Comparison of ENCODE assay signal across 8 mouse cellular contexts in genomic region chr2:37430593-37431464, GRCm38 (mm10). TPM values are rescaled to one million over a fixed set of nuclear protein-coding genes. Genes with fewer than 3 reads are reported as not detected.
DNase-seq lines count a peak whose midpoint lies in the region; ATAC-seq and TF ChIP-seq lines count a peak whose summit lies in the region.

No protein-coding gene starts in this region.

- H3K27me3 ChIP-seq in heart, embryonic 13.5 days (replicated peaks), result no peaks in the 10 kb centered on the region
- no peaks in the 10 kb centered on the region for H3K27me3 ChIP-seq in liver, embryonic 11.5 days (replicated peaks; ENCODE audit: control insufficient read depth, insufficient read depth, low read length)
- no peaks in the 10 kb centered on the region for H3K27me3 ChIP-seq in myocyte (ENCODE audit: control insufficient read depth, insufficient read depth, insufficient read length)

- peak; percentile 56 for TF ChIP-seq POLR2A in myocyte (IDR thresholded peaks at IDR 0.05; ENCODE audit: insufficient read length, low read depth)

- H3K79me2 ChIP-seq in myocyte (ENCODE audit: control insufficient read depth, insufficient read depth), result peaks cover 21% of the 10 kb centered on the region

- peaks cover 30% of the 10 kb centered on the region for H3K36me3 ChIP-seq in heart, embryonic 13.5 days
- no peaks in the 10 kb centered on the region; the same call in 1 of the 2 replicates for H3K36me3 ChIP-seq in liver, embryonic 11.5 days (ENCODE audit: control insufficient read depth, insufficient read depth, low read length)
- peaks cover 13% of the 10 kb centered on the region for H3K36me3 ChIP-seq in myocyte (ENCODE audit: control insufficient read depth, insufficient read depth)

- ATAC-seq in CD4-positive, CD25-positive, alpha-beta regulatory T cell, adult 4 months, result peak; percentile 97
- ATAC-seq in heart, embryonic 13.5 days (ENCODE audit: extremely low read depth, insufficient number of reproducible peaks, low FRiP score, low TSS enrichment), result peak; percentile 91
- peak; percentile 94 for ATAC-seq in liver, embryonic 11.5 days (replicated peaks; ENCODE audit: low FRiP score)

- H3K4me1 ChIP-seq in heart, embryonic 13.5 days, result peaks cover 14% of the 10 kb centered on the region
- peaks cover 7% of the 10 kb centered on the region for H3K4me1 ChIP-seq in liver, embryonic 11.5 days (replicated peaks; ENCODE audit: control insufficient read depth, insufficient read depth, low read length)

- H3K9me3 ChIP-seq in heart, embryonic 13.5 days, result no peaks in the 10 kb centered on the region
- no peaks in the 10 kb centered on the region for H3K9me3 ChIP-seq in liver, embryonic 11.5 days (ENCODE audit: control insufficient read depth, low read length)

- peak overlapping the region; percentile 95 for H3K4me3 ChIP-seq in heart, embryonic 13.5 days
- peak overlapping the region; percentile 91 for H3K4me3 ChIP-seq in liver, embryonic 11.5 days (ENCODE audit: low read depth, low read length)
- peak overlapping the region; percentile 92 for H3K4me3 ChIP-seq in myocyte

- WGBS in heart, embryonic 13.5 days, result under 1% methylated on average over 38 of the region's 38 CpGs
- WGBS in liver, embryonic 11.5 days, result under 1% methylated on average over 38 of the region's 38 CpGs

- peak overlapping the region; percentile 66 for H3ac ChIP-seq in myocyte (ENCODE audit: control insufficient read depth, insufficient read length)

- peak overlapping the region; percentile 90 for H3K9ac ChIP-seq in heart, embryonic 13.5 days
- H3K9ac ChIP-seq in liver, embryonic 11.5 days (ENCODE audit: low read depth, low read length), result peak overlapping the region; percentile 93

- DNase-seq in c-Kit-negative CD71-positive TER-119-positive erythroid progenitor cells, embryonic 14.5 days (ENCODE audit: low read depth, low spot score), result peak; percentile 80
- DNase-seq in fat pad, adult 2 months (ENCODE audit: extremely low read depth, low read depth, low spot score), result peak; percentile 33
- DNase-seq in kidney, postnatal 10 days, result peak; percentile 90
- DNase-seq in liver, embryonic 11.5 days (ENCODE audit: low spot score), result peak; percentile 80
- peak; percentile 74 to 84 for DNase-seq in spleen, postnatal 4 days (ENCODE audit: low spot score in 2 of 2)

- H3K4me2 ChIP-seq in heart, embryonic 13.5 days, result peak overlapping the region; percentile 90
- peak overlapping the region; percentile 90 for H3K4me2 ChIP-seq in liver, embryonic 11.5 days
- peak overlapping the region; percentile 99 for H3K4me2 ChIP-seq in myocyte (ENCODE audit: low read depth)

- peak overlapping the region; percentile 93 for H3K27ac ChIP-seq in heart, embryonic 13.5 days (replicated peaks)
- peak overlapping the region; percentile 85 for H3K27ac ChIP-seq in liver, embryonic 11.5 days (ENCODE audit: low read depth, low read length)

TF ChIP-seq in myocyte, 11 proteins besides CTCF, POLR2A, EP300 and RAD21:
- TF ChIP-seq POLR2AphosphoS2 (IDR thresholded peaks at IDR 0.05; ENCODE audit: insufficient read length, low read depth) (peak; percentile 92), REST (IDR thresholded peaks at IDR 0.05; ENCODE audit: insufficient read depth, insufficient read length) (no peak)

RNA-seq across cellular contexts. Expression of gene Rc3h2, which starts 8.1 kb away (rescaled TPM):
- polyA plus RNA-seq in CD4-positive, CD25-positive, alpha-beta regulatory T cell, adult 4 months (2017; shearing (Covaris generic)), result 10 to 100 TPM; 24.3 to 27.3 TPM
- 9.0 and 9.6 TPM in 2 replicates for polyA plus RNA-seq in heart, embryonic 13.5 days (2015; fragmentation: Nextera tagmentation; extraction: Ambion mirVana)
- 7.2 and 8.8 TPM in 2 replicates for polyA plus RNA-seq in liver, embryonic 11.5 days (2014; fragmentation: Nextera tagmentation; extraction: Ambion mirVana)
- 3.7 TPM for polyA plus RNA-seq in myocyte (2012; fragmentation: generic; extraction: Trizol)

RNA-seq across cellular contexts. Expression of gene Zbtb26, which starts 12.1 kb away (rescaled TPM):
- 1 to 10 TPM; 4.1 to 4.3 TPM for polyA plus RNA-seq in CD4-positive, CD25-positive, alpha-beta regulatory T cell, adult 4 months (2017; shearing (Covaris generic))
- polyA plus RNA-seq in heart, embryonic 13.5 days (2015; fragmentation: Nextera tagmentation; extraction: Ambion mirVana), result 3.9 and 4.3 TPM in 2 replicates
- 7.6 and 7.7 TPM in 2 replicates for polyA plus RNA-seq in liver, embryonic 11.5 days (2014; fragmentation: Nextera tagmentation; extraction: Ambion mirVana)
- polyA plus RNA-seq in myocyte (2012; fragmentation: generic; extraction: Trizol), result 0.97 TPM

RNA-seq across cellular contexts. Expression of gene Zbtb6, which starts 12.1 kb away (rescaled TPM):
- 1 to 10 TPM; 5.2 to 5.3 TPM for polyA plus RNA-seq in CD4-positive, CD25-positive, alpha-beta regulatory T cell, adult 4 months (2017; shearing (Covaris generic))
- 3.9 and 4.0 TPM in 2 replicates for polyA plus RNA-seq in heart, embryonic 13.5 days (2015; fragmentation: Nextera tagmentation; extraction: Ambion mirVana)
- polyA plus RNA-seq in liver, embryonic 11.5 days (2014; fragmentation: Nextera tagmentation; extraction: Ambion mirVana), result 4.0 and 4.4 TPM in 2 replicates
- polyA plus RNA-seq in myocyte (2012; fragmentation: generic; extraction: Trizol), result 1.8 TPM

RNA-seq across cellular contexts. Expression of gene Rabgap1, which starts 12.2 kb away (rescaled TPM):
- 10 to 100 TPM; 42.1 to 56.4 TPM for polyA plus RNA-seq in CD4-positive, CD25-positive, alpha-beta regulatory T cell, adult 4 months (2017; shearing (Covaris generic))
- 25.8 and 26.1 TPM in 2 replicates for polyA plus RNA-seq in heart, embryonic 13.5 days (2015; fragmentation: Nextera tagmentation; extraction: Ambion mirVana)
- 20.3 and 20.4 TPM in 2 replicates for polyA plus RNA-seq in liver, embryonic 11.5 days (2014; fragmentation: Nextera tagmentation; extraction: Ambion mirVana)
- 16.0 TPM for polyA plus RNA-seq in myocyte (2012; fragmentation: generic; extraction: Trizol)

Comparison
In these comparisons a context has a peak if more than half of its experiments do, and no peak if none do; other contexts are left out.
1. Peak in every context shown above with its lines: DNase-seq, ATAC-seq, H3K4me3 ChIP-seq and H3K27ac ChIP-seq.
2. DNase-seq: peak in every context shown above with its lines; median percentile 90 in kidney, postnatal 10 days; 80 in c-Kit-negative CD71-positive TER-119-positive erythroid progenitor cells, embryonic 14.5 days; 80 in liver, embryonic 11.5 days; 79 in spleen, postnatal 4 days; 33 in fat pad, adult 2 months.